Mouse (Mus musculus): Measurements from ENCODE around the gene Vps13d. TPM values are rescaled to one million over a fixed set of nuclear protein-coding genes. Genes with fewer than 3 reads are reported as not detected.

The Vps13d gene
- polyA plus RNA-seq, 1 experiment from 2014 or later, result 3.5 TPM

DNA sequence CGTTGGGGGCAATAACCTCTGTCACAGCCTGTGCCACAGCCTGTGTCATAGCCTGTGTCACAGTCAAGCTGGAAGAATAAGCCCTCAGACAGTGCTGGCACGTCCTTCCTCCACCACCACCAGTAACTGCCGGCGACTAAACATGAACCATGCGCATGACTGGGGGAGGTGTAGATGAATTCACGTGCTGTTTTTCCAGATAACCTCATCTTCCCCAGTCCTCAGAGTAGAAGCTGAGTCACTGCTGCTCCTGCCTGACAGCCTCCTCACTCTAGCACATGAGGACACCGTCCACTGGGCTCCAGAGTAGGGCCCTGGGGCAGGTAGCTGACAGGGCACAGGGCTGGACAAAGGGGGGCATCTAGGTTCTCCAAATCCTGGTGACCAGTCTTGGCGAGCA is 27.3 kb upstream of the Vps13d start:
- Histone ChIP-seq H3K27ac (peak overlapping the region; percentile 70), H3K9me3 (replicated peaks) (no peaks in the 10 kb centered on the region), H3K36me3 (peaks cover 7% of the 10 kb centered on the region; the same call in 1 of the 2 replicates), H3K4me3 (no peak overlapping the region), H3K4me1 (peaks cover 29% of the 10 kb centered on the region), H3K4me2 (peak overlapping the region; percentile 22; the same call in 1 of the 2 replicates), H3K27me3 (replicated peaks) (no peaks in the 10 kb centered on the region), H3K9ac (peak overlapping the region; percentile 23)
- 19% methylated on average over 8 of the region's 8 CpGs for WGBS (ENCODE audit: insufficient replicate concordance)
- peak; percentile 97 for ATAC-seq

DNA sequence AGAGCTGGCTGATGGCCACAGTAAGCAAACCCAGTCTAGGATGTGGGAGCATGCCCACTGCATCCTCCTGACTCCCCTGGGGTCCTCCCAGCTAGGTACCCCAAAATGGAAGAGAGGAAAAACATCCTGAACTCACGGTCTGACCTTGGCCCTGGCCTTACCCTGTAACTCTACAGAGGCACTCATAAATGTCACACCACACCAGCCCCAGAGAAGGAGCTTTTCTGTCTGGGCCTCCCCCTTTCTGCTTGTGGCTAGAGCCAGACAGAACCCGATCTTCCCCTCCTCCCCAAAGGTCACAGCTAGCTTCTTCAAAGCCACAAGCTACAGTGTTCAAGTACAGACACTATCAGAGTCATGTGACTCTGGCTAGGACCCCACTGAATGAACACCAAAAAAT is 26.6 kb upstream of the Vps13d start:
- WGBS (ENCODE audit: insufficient replicate concordance), result 49% methylated on average over 2 of the region's 2 CpGs
- Histone ChIP-seq H3K4me1 (peaks cover 29% of the 10 kb centered on the region), H3K27ac (peak overlapping the region; percentile 70), H3K9me3 (replicated peaks) (no peaks in the 10 kb centered on the region), H3K4me3 (no peak overlapping the region), H3K9ac (peak overlapping the region; percentile 14), H3K36me3 (peaks cover 7% of the 10 kb centered on the region; the same call in 1 of the 2 replicates), H3K4me2 (peak overlapping the region; percentile 22; the same call in 1 of the 2 replicates), H3K27me3 (replicated peaks) (no peaks in the 10 kb centered on the region)
- ATAC-seq, result no peak

DNA sequence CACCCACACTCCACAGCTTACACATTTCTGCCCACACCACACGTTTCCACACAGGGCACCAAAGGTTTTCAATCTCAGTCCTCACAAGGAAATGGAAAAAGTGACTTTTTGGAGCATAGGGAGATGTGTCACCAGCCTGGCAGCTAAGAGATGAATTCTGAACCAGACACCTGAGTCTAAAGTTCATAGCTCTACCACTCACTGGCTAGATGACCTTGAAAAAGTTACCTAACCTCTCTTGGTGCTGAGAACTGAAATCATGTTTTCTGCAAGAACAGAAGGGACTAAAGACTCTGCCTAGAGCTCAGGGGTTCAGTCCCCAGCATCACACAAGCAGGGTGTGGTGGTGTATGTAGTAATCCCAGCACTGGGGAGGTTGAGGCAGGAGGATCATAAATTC is 25.2 kb upstream of the Vps13d start:
- Histone ChIP-seq H3K4me3 (no peak overlapping the region), H3K36me3 (peaks cover 5% of the 10 kb centered on the region; the same call in 1 of the 2 replicates), H3K4me2 (no peak overlapping the region), H3K9ac (no peak overlapping the region), H3K27ac (no peak overlapping the region), H3K9me3 (replicated peaks) (no peaks in the 10 kb centered on the region), H3K4me1 (peaks cover 30% of the 10 kb centered on the region), H3K27me3 (replicated peaks) (no peaks in the 10 kb centered on the region)
- no peak for ATAC-seq
- 85% methylated on average over 1 of the region's 1 CpGs for WGBS (ENCODE audit: insufficient replicate concordance)

DNA sequence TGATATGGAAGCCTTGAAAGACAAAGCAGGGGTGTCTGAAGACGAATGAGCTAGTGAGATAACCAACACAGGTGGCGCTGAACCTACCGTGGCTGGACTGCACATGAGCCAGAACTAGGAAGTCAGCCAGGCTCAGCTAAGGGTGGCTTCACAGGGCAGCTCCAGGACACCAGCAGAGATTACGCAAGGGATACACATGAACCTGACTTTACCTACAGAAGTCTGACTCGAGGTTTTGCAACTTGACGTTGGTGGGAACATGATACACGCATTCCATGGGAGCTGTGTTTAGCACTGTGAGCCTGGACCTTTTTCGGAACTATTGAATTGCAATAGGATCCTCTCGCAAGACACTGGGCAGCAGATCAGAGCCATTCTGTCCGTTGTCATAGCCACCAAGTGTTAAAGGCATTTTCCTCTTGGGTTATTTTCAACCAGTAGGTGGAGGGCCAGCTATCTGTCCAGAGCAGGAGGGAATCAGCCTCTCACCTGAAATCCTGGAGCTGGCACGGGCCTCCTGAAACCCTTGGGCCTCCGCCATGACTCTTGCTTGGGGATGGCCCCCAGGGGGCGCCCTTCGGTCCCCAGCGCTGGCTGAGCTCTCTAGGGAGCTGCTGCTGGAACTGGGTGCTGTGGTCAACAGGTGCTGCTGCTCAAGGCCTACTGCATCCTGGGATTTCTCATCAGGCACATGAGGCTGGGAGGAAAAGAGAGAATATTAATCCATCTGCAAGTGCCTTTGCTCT is 24.6 kb upstream of the Vps13d start:
- Histone ChIP-seq H3K9ac (no peak overlapping the region), H3K36me3 (peaks cover 4% of the 10 kb centered on the region; the same call in 1 of the 2 replicates), H3K4me1 (peaks cover 35% of the 10 kb centered on the region), H3K9me3 (replicated peaks) (no peaks in the 10 kb centered on the region), H3K27me3 (replicated peaks) (no peaks in the 10 kb centered on the region), H3K27ac (no peak overlapping the region), H3K4me2 (no peak overlapping the region), H3K4me3 (no peak overlapping the region)
- ATAC-seq, result no peak
- WGBS (ENCODE audit: insufficient replicate concordance), result 49% methylated on average over 15 of the region's 15 CpGs

DNA sequence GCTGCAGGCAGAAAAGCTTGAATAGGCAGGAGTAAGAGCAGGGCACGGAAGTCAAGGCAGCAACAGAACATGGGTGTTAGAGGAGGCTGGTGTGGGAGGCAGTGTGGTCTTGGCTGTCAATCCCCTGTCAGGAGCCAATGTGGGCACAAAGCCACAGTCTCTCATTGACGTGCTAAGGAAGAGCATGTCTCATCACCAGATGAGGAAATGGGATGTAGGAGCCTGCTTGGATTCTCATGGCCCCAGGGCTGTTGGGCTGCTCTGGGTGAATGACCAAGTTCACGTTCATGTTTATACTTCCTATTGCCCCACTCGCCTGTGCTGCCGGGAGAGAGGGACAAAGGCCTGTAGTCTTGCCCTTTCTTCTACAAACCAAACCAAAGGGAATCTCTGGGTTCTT is 23.0 kb upstream of the Vps13d start:
- ATAC-seq, result no peak
- peaks cover 4% of the 10 kb centered on the region; the same call in 1 of the 2 replicates for H3K36me3 ChIP-seq
- no peak overlapping the region for H3K4me2 ChIP-seq
- 70% methylated on average over 5 of the region's 5 CpGs for WGBS (ENCODE audit: insufficient replicate concordance)
- H3K9ac ChIP-seq, result no peak overlapping the region
- no peak overlapping the region for H3K27ac ChIP-seq
- H3K4me1 ChIP-seq, result peaks cover 39% of the 10 kb centered on the region
- H3K27me3 ChIP-seq (replicated peaks), result no peaks in the 10 kb centered on the region
- no peaks in the 10 kb centered on the region for H3K9me3 ChIP-seq (replicated peaks)
- H3K4me3 ChIP-seq, result no peak overlapping the region

DNA sequence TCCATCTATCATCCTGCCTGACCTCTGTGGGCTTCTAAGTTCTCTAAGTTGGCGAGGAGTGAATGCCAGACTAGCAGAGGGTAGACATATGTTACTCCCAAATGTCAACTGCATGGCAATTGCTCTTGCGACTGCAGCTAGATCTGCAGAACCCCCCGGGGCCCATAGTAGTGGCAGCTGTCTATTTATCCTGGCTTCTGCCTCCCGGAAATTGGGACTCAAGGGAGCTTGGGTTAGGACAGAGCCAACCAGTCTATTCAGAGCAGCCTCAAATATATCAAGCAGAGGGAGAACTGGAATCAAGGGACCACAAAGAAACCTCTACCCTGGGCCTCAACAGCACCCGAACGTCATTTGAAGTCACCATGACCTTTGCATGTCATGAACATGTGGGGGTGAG is 22.2 kb upstream of the Vps13d start:
- Histone ChIP-seq H3K9me3 (replicated peaks) (no peaks in the 10 kb centered on the region), H3K36me3 (peaks cover 4% of the 10 kb centered on the region; the same call in 1 of the 2 replicates), H3K4me2 (no peak overlapping the region), H3K27ac (no peak overlapping the region), H3K27me3 (replicated peaks) (no peaks in the 10 kb centered on the region), H3K4me1 (peaks cover 31% of the 10 kb centered on the region), H3K9ac (no peak overlapping the region), H3K4me3 (no peak overlapping the region)
- ATAC-seq, result no peak
- 72% methylated on average over 6 of the region's 6 CpGs for WGBS (ENCODE audit: insufficient replicate concordance)

DNA sequence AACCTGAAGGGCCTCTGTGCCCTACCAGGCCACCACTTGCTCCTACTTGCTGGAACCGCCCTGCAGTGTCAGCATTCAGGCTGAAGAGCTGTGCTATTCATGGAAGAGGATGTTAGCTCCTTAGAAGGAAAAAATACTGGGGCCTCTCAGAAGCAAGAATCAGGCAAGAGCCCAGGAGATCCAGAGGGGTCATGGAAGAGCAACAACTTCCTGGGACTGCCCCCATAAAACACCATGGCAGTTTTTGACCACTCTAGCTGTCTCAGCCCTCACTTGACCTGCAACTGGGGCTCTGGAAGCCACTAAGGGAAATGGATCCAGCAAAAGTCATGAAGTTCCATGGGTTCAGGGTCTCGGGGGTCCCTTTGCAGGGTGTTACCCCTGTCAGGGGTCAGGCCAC is 20.6 kb upstream of the Vps13d start:
- Histone ChIP-seq H3K36me3 (peaks cover 4% of the 10 kb centered on the region; the same call in 1 of the 2 replicates), H3K9ac (no peak overlapping the region), H3K4me3 (no peak overlapping the region), H3K27ac (no peak overlapping the region), H3K4me2 (no peak overlapping the region), H3K4me1 (peaks cover 20% of the 10 kb centered on the region), H3K27me3 (replicated peaks) (no peaks in the 10 kb centered on the region), H3K9me3 (replicated peaks) (no peaks in the 10 kb centered on the region)
- WGBS (ENCODE audit: insufficient replicate concordance), result 58% methylated on average over 2 of the region's 2 CpGs
- ATAC-seq, result no peak

DNA sequence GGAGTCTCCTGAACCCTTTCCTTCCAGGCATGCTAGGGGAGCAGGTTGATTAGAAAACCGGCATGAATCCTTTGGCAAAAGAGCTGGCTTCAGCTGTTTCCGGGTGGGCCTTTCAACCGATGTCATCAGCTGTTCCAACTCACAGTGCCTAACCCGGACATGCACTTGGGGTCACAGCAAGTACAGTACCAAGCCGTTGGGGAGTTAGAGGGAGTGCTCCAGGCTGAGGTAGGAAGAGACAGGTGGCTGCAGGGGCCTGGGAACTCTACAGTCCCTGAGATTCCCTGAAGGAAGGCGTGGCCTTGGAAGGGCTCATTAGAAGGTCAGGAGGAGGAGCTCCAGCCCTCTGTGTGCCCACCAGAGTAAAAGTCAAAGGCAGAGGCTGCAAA is 20.0 kb upstream of the Vps13d start:
- Histone ChIP-seq H3K9me3 (replicated peaks) (no peaks in the 10 kb centered on the region), H3K27ac (no peak overlapping the region), H3K36me3 (peaks cover 4% of the 10 kb centered on the region; the same call in 1 of the 2 replicates), H3K4me3 (no peak overlapping the region), H3K4me2 (no peak overlapping the region), H3K27me3 (replicated peaks) (no peaks in the 10 kb centered on the region), H3K9ac (no peak overlapping the region), H3K4me1 (peaks cover 18% of the 10 kb centered on the region)
- 49% methylated on average over 6 of the region's 6 CpGs for WGBS (ENCODE audit: insufficient replicate concordance)
- no peak for ATAC-seq

DNA sequence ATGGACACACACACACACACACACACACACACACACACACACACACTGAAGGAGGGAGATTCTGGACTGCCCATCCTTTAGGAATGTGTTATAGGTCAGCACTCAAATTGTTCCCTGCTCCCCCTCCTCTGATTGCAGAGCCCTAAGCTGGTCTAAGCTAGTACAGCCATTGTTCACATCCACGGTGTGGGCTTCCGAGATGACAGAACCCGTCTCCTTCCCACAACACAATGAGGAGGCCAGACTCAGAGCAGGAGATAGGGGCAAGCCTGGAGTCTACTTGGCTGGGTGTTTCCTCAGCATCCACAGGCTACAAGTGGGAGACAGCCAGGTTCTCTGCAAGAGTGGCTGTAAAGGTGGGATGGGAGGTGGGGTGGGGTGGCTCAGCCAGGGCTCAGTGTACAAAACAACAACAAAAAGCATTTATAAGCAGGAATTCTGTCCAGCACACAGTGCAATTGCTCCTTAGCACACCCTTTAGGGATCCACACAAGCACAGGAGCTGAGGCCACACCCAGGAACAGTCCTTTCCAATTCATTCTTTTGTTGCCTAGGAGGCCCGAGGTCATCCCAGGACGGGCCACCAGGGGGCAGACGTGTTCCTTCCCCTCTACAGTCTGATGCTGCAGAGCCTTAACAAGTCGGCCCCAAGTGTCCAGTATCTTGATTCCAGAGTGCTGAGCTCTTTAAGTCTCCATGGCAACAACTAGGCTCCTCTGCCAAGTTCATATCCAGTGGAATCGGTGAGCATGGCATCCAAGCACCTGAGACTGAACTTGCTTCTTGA is 19.4 kb upstream of the Vps13d start:
- H3K9me3 ChIP-seq (replicated peaks), result no peaks in the 10 kb centered on the region
- no peaks in the 10 kb centered on the region for H3K27me3 ChIP-seq (replicated peaks)
- peaks cover 12% of the 10 kb centered on the region for H3K4me1 ChIP-seq
- no peak overlapping the region for H3K4me3 ChIP-seq
- 34% methylated on average over 8 of the region's 8 CpGs for WGBS (ENCODE audit: insufficient replicate concordance)
- peaks cover 4% of the 10 kb centered on the region; the same call in 1 of the 2 replicates for H3K36me3 ChIP-seq
- peak; percentile 79 for ATAC-seq
- no peak overlapping the region for H3K9ac ChIP-seq
- H3K4me2 ChIP-seq, result no peak overlapping the region
- no peak overlapping the region for H3K27ac ChIP-seq

DNA sequence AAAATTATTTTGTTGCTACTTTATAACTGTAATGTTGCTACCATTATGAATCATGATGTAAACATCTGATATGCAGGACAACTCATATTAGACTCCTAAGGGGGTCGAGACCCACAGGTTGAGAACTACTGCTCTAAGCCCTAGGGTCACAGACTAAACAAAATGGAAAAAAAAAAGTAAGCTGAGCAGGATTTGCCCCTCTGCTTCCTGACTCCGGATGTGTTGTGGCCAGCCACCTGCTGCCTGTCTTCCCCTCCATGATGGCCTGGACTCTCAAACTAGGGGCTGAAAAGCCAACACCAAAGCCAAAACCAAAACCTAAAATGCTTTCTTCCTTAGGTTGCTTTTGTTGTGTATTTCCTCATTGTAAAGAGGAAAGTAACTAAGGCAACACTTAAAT is 16.3 kb upstream of the Vps13d start:
- 22% methylated on average over 2 of the region's 2 CpGs for WGBS (ENCODE audit: insufficient replicate concordance)
- no peak overlapping the region for H3K9ac ChIP-seq
- peaks cover 4% of the 10 kb centered on the region; the same call in 1 of the 2 replicates for H3K36me3 ChIP-seq
- H3K4me1 ChIP-seq, result peaks cover 26% of the 10 kb centered on the region
- no peak overlapping the region for H3K27ac ChIP-seq
- H3K27me3 ChIP-seq (replicated peaks), result no peaks in the 10 kb centered on the region
- no peak for ATAC-seq
- H3K9me3 ChIP-seq (replicated peaks), result no peaks in the 10 kb centered on the region
- no peak overlapping the region for H3K4me2 ChIP-seq
- no peak overlapping the region for H3K4me3 ChIP-seq

DNA sequence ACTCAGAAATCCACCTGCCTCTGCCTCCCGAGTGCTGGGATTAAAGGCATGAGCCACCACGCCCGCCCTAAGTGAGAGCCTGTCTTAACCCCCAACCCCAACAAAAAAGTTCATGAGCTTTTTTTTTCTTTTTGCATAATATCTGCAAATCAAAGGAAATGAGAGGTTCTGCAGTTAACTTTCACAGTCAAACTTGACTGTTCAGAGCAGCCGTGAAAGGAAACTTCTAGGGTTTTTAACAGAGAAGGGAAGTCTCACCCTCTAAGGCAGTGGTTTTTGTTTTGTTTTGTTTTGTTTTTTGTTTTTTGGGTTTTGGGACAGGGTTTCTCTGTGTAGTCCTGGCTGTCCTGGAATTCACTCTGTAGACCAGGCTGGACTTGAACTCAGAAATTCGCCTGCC is 15.8 kb upstream of the Vps13d start:
- Histone ChIP-seq H3K27me3 (replicated peaks) (no peaks in the 10 kb centered on the region), H3K4me3 (no peak overlapping the region), H3K4me2 (no peak overlapping the region), H3K27ac (no peak overlapping the region), H3K9ac (no peak overlapping the region), H3K36me3 (peaks cover 4% of the 10 kb centered on the region; the same call in 1 of the 2 replicates), H3K4me1 (peaks cover 26% of the 10 kb centered on the region), H3K9me3 (replicated peaks) (no peaks in the 10 kb centered on the region)
- no peak for ATAC-seq
- WGBS (ENCODE audit: insufficient replicate concordance), result 72% methylated on average over 5 of the region's 5 CpGs

DNA sequence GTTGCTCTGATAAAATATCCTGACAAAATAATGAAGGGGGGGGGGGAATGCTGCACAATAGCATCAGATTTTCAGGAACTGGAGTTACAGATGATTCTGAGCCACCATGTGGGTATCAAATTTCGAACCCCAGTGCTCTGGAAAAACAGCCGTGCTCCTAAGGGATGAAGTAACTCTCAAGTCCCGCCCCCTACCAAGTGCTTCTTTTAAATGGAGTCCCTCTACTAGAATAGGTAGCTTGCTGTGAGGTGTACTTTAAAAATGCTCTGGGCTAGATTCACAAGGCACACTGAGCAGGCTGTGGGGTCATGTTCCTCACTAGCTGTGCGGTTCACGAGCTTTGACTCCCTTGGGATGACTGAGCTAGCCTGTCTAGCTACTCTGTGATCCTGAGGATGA is 14.9 kb upstream of the Vps13d start:
- ATAC-seq, result no peak
- Histone ChIP-seq H3K9me3 (replicated peaks) (no peaks in the 10 kb centered on the region), H3K4me2 (no peak overlapping the region), H3K27me3 (replicated peaks) (no peaks in the 10 kb centered on the region), H3K4me1 (peaks cover 22% of the 10 kb centered on the region), H3K27ac (no peak overlapping the region), H3K4me3 (no peak overlapping the region), H3K9ac (no peak overlapping the region), H3K36me3 (no peaks in the 10 kb centered on the region)
- WGBS (ENCODE audit: insufficient replicate concordance), result 55% methylated on average over 5 of the region's 5 CpGs
